In genomic region chr4:118428531-118429214, GRCm38 (mm10) we compare ENCODE assay signal across 8 mouse cellular contexts. TPM values are rescaled to one million over a fixed set of nuclear protein-coding genes. Genes with fewer than 3 reads are reported as not detected.
DNase-seq lines count a peak whose midpoint lies in the region; ATAC-seq and TF ChIP-seq lines count a peak whose summit lies in the region.

No protein-coding gene starts in this region.

- peaks cover 13% of the 10 kb centered on the region; the same call in 1 of the 2 replicates for H3K36me3 ChIP-seq in neural tube, embryonic 11.5 days (ENCODE audit: control insufficient read depth, insufficient read depth, low read length)
- H3K36me3 ChIP-seq in embryonic facial prominence, embryonic 13.5 days, result peaks cover 34% of the 10 kb centered on the region
- 0 out of 2 replicates have a peak, but pooled peaks cover 7% of the 10 kb centered on the region for H3K36me3 ChIP-seq in hindbrain, embryonic 11.5 days (ENCODE audit: control insufficient read depth, insufficient read depth, low read length)
- H3K36me3 ChIP-seq in liver, embryonic 11.5 days (ENCODE audit: control insufficient read depth, insufficient read depth, low read length), result peaks cover 25% of the 10 kb centered on the region
- H3K36me3 ChIP-seq in midbrain, postnatal 0 days (ENCODE audit: insufficient read depth, low read length), result peaks cover 11% of the 10 kb centered on the region

- H3K9ac ChIP-seq in neural tube, embryonic 11.5 days (ENCODE audit: low read length), result peak overlapping the region; percentile 61
- H3K9ac ChIP-seq in embryonic facial prominence, embryonic 13.5 days, result peak overlapping the region; percentile 81
- peak overlapping the region; percentile 74 for H3K9ac ChIP-seq in hindbrain, embryonic 11.5 days (ENCODE audit: low read depth, low read length)
- peak overlapping the region; percentile 90 for H3K9ac ChIP-seq in liver, embryonic 11.5 days (ENCODE audit: low read depth, low read length)
- peak overlapping the region; percentile 68; the same call in 1 of the 2 replicates for H3K9ac ChIP-seq in midbrain, postnatal 0 days (replicated peaks; ENCODE audit: low read length, poor library complexity, severe bottlenecking)

- no peak overlapping the region for H3K27ac ChIP-seq in neural tube, embryonic 11.5 days (ENCODE audit: low read depth, low read length)
- peak overlapping the region; percentile 85 for H3K27ac ChIP-seq in embryonic facial prominence, embryonic 13.5 days
- no peak overlapping the region for H3K27ac ChIP-seq in hindbrain, embryonic 11.5 days (ENCODE audit: low read depth, low read length)
- peak overlapping the region; percentile 82 for H3K27ac ChIP-seq in liver, embryonic 11.5 days (ENCODE audit: low read depth, low read length)
- peak overlapping the region; percentile 27; the same call in 1 of the 2 replicates for H3K27ac ChIP-seq in midbrain, postnatal 0 days (ENCODE audit: low read depth, low read length)

- peaks cover 8% of the 10 kb centered on the region for H3K4me1 ChIP-seq in neural tube, embryonic 11.5 days (ENCODE audit: control insufficient read depth, insufficient read depth, low read length)
- H3K4me1 ChIP-seq in embryonic facial prominence, embryonic 13.5 days, result peaks cover 31% of the 10 kb centered on the region
- H3K4me1 ChIP-seq in hindbrain, embryonic 11.5 days (replicated peaks; ENCODE audit: control insufficient read depth, insufficient read depth, low read length), result peaks cover 4% of the 10 kb centered on the region; the same call in 1 of the 2 replicates
- H3K4me1 ChIP-seq in liver, embryonic 11.5 days (replicated peaks; ENCODE audit: control insufficient read depth, insufficient read depth, low read length), result peaks cover 36% of the 10 kb centered on the region
- 0 out of 2 replicates have a peak, but pooled peaks cover 3% of the 10 kb centered on the region for H3K4me1 ChIP-seq in midbrain, postnatal 0 days (ENCODE audit: insufficient read depth, low read length)

- no peaks in the 10 kb centered on the region for H3K9me3 ChIP-seq in neural tube, embryonic 11.5 days (ENCODE audit: control insufficient read depth, low read length)
- H3K9me3 ChIP-seq in embryonic facial prominence, embryonic 13.5 days, result no peaks in the 10 kb centered on the region
- H3K9me3 ChIP-seq in hindbrain, embryonic 11.5 days (ENCODE audit: control insufficient read depth, low read length), result no peaks in the 10 kb centered on the region
- no peaks in the 10 kb centered on the region for H3K9me3 ChIP-seq in liver, embryonic 11.5 days (ENCODE audit: control insufficient read depth, low read length)
- H3K9me3 ChIP-seq in midbrain, postnatal 0 days (ENCODE audit: low read length), result no peaks in the 10 kb centered on the region

- H3K4me2 ChIP-seq in neural tube, embryonic 11.5 days (ENCODE audit: low read depth), result peak overlapping the region; percentile 71
- peak overlapping the region; percentile 85 for H3K4me2 ChIP-seq in embryonic facial prominence, embryonic 13.5 days
- peak overlapping the region; percentile 85 for H3K4me2 ChIP-seq in hindbrain, embryonic 11.5 days (replicated peaks; ENCODE audit: low read depth, low read length)
- H3K4me2 ChIP-seq in liver, embryonic 11.5 days, result peak overlapping the region; percentile 76
- peak overlapping the region; percentile 89 for H3K4me2 ChIP-seq in midbrain, postnatal 0 days (ENCODE audit: low read depth, low read length, poor library complexity, severe bottlenecking)

- 52% methylated on average over 15 of the region's 15 CpGs for whole genome bisulfite sequencing in neural tube, embryonic 11.5 days
- WGBS in embryonic facial prominence, embryonic 13.5 days, result 47% methylated on average over 15 of the region's 15 CpGs
- WGBS in hindbrain, embryonic 11.5 days, result 49% methylated on average over 15 of the region's 15 CpGs
- 28% methylated on average over 15 of the region's 15 CpGs for WGBS in liver, embryonic 11.5 days
- 54% methylated on average over 15 of the region's 15 CpGs for WGBS in midbrain, postnatal 0 days

- H3K27me3 ChIP-seq in neural tube, embryonic 11.5 days (ENCODE audit: control insufficient read depth, insufficient read depth, low read length), result no peaks in the 10 kb centered on the region
- H3K27me3 ChIP-seq in embryonic facial prominence, embryonic 13.5 days, result no peaks in the 10 kb centered on the region
- no peaks in the 10 kb centered on the region for H3K27me3 ChIP-seq in hindbrain, embryonic 11.5 days (ENCODE audit: control insufficient read depth, insufficient read depth, low read length)
- H3K27me3 ChIP-seq in liver, embryonic 11.5 days (replicated peaks; ENCODE audit: control insufficient read depth, insufficient read depth, low read length), result no peaks in the 10 kb centered on the region
- no peaks in the 10 kb centered on the region for H3K27me3 ChIP-seq in midbrain, postnatal 0 days (ENCODE audit: insufficient read depth, low read length)

- no peak for DNase-seq in neural tube, embryonic 11.5 days (ENCODE audit: low spot score)
- DNase-seq in neural tube, embryonic 10.5 days (ENCODE audit: extremely low spot score, low spot score), result no peak
- DNase-seq in hindbrain, embryonic 11.5 days (ENCODE audit: low spot score), result no peak
- DNase-seq in liver, embryonic 11.5 days (ENCODE audit: low spot score), result no peak
- no peak for DNase-seq in midbrain, postnatal 0 days (ENCODE audit: low spot score)
- DNase-seq in T-cell, adult 2 months (ENCODE audit: low spot score), result no peak
- no peak for DNase-seq in left cerebral cortex, adult 9 months (ENCODE audit: low spot score in 2 of 2)

- peak; percentile 28 for ATAC-seq in neural tube, embryonic 11.5 days (ENCODE audit: insufficient read depth, low FRiP score, low TSS enrichment)
- no peak for ATAC-seq in embryonic facial prominence, embryonic 13.5 days (ENCODE audit: insufficient number of reproducible peaks, insufficient read depth, low FRiP score, low TSS enrichment, low read depth)
- ATAC-seq in hindbrain, embryonic 11.5 days (ENCODE audit: low FRiP score), result peak; percentile 12; the same call in 1 of the 2 replicates
- peak; percentile 56 for ATAC-seq in liver, embryonic 11.5 days (replicated peaks; ENCODE audit: low FRiP score)
- ATAC-seq in midbrain, postnatal 0 days (ENCODE audit: low FRiP score), result 0 out of 2 replicates have a peak, but pooled peaks have one; percentile 17

- peak overlapping the region; percentile 41 for H3K4me3 ChIP-seq in neural tube, embryonic 11.5 days (ENCODE audit: low read depth, low read length)
- H3K4me3 ChIP-seq in embryonic facial prominence, embryonic 13.5 days, result peak overlapping the region; percentile 69
- peak overlapping the region; percentile 59 for H3K4me3 ChIP-seq in hindbrain, embryonic 11.5 days (ENCODE audit: low read depth, low read length)
- H3K4me3 ChIP-seq in liver, embryonic 11.5 days (ENCODE audit: low read depth, low read length), result peak overlapping the region; percentile 88
- H3K4me3 ChIP-seq in midbrain, postnatal 0 days (ENCODE audit: low read depth, low read length), result peak overlapping the region; percentile 49

- no peak for TF ChIP-seq CTCF in midbrain, postnatal 0 days (IDR thresholded peaks at IDR 0.05)

RNA-seq across cellular contexts. Expression of gene Elovl1, which starts 0.8 kb away (rescaled TPM):
- polyA plus RNA-seq in neural tube, embryonic 11.5 days (2014; fragmentation: Nextera tagmentation; extraction: Ambion mirVana), result 42.3 and 48.7 TPM in 2 replicates
- 55.7 and 62.8 TPM in 2 replicates for polyA plus RNA-seq in embryonic facial prominence, embryonic 13.5 days (2015; fragmentation: Nextera tagmentation; extraction: Ambion mirVana)
- 42.1 and 46.8 TPM in 2 replicates for polyA plus RNA-seq in hindbrain, embryonic 11.5 days (2014; fragmentation: Nextera tagmentation; extraction: Ambion mirVana)
- 153 and 161 TPM in 2 replicates for polyA plus RNA-seq in liver, embryonic 11.5 days (2014; fragmentation: Nextera tagmentation; extraction: Ambion mirVana)
- total RNA-seq in midbrain, postnatal 0 days (2014; rRNA removed), result 22.1 and 23.6 TPM in 2 replicates
- polyA plus RNA-seq in midbrain, postnatal 0 days (2015; fragmentation: Nextera tagmentation; extraction: Ambion mirVana), result 23.8 and 28.2 TPM in 2 replicates

RNA-seq across cellular contexts. Expression of gene Cdc20, which starts 8.5 kb away (rescaled TPM):
- polyA plus RNA-seq in neural tube, embryonic 11.5 days (2014; fragmentation: Nextera tagmentation; extraction: Ambion mirVana), result 290 TPM in 2 replicates
- polyA plus RNA-seq in embryonic facial prominence, embryonic 13.5 days (2015; fragmentation: Nextera tagmentation; extraction: Ambion mirVana), result 225 and 247 TPM in 2 replicates
- 236 and 259 TPM in 2 replicates for polyA plus RNA-seq in hindbrain, embryonic 11.5 days (2014; fragmentation: Nextera tagmentation; extraction: Ambion mirVana)
- polyA plus RNA-seq in liver, embryonic 11.5 days (2014; fragmentation: Nextera tagmentation; extraction: Ambion mirVana), result 315 and 340 TPM in 2 replicates
- total RNA-seq in midbrain, postnatal 0 days (2014; rRNA removed), result 6.9 and 15.3 TPM in 2 replicates
- 9.7 and 11.0 TPM in 2 replicates for polyA plus RNA-seq in midbrain, postnatal 0 days (2015; fragmentation: Nextera tagmentation; extraction: Ambion mirVana)

RNA-seq across cellular contexts. Expression of gene Med8, which starts 19.5 kb away (rescaled TPM):
- polyA plus RNA-seq in neural tube, embryonic 11.5 days (2014; fragmentation: Nextera tagmentation; extraction: Ambion mirVana), result 139 and 152 TPM in 2 replicates
- 111 and 115 TPM in 2 replicates for polyA plus RNA-seq in embryonic facial prominence, embryonic 13.5 days (2015; fragmentation: Nextera tagmentation; extraction: Ambion mirVana)
- polyA plus RNA-seq in hindbrain, embryonic 11.5 days (2014; fragmentation: Nextera tagmentation; extraction: Ambion mirVana), result 154 and 158 TPM in 2 replicates
- polyA plus RNA-seq in liver, embryonic 11.5 days (2014; fragmentation: Nextera tagmentation; extraction: Ambion mirVana), result 141 and 149 TPM in 2 replicates
- 48.0 and 54.8 TPM in 2 replicates for total RNA-seq in midbrain, postnatal 0 days (2014; rRNA removed)
- polyA plus RNA-seq in midbrain, postnatal 0 days (2015; fragmentation: Nextera tagmentation; extraction: Ambion mirVana), result 90.1 and 95.7 TPM in 2 replicates

RNA-seq across cellular contexts. Expression of gene Szt2, which starts 19.6 kb away (rescaled TPM):
- polyA plus RNA-seq in neural tube, embryonic 11.5 days (2014; fragmentation: Nextera tagmentation; extraction: Ambion mirVana), result 11.3 and 11.6 TPM in 2 replicates
- 9.9 and 10.3 TPM in 2 replicates for polyA plus RNA-seq in embryonic facial prominence, embryonic 13.5 days (2015; fragmentation: Nextera tagmentation; extraction: Ambion mirVana)
- 9.3 and 12.9 TPM in 2 replicates for polyA plus RNA-seq in hindbrain, embryonic 11.5 days (2014; fragmentation: Nextera tagmentation; extraction: Ambion mirVana)
- 7.5 and 10.4 TPM in 2 replicates for polyA plus RNA-seq in liver, embryonic 11.5 days (2014; fragmentation: Nextera tagmentation; extraction: Ambion mirVana)
- 18.8 and 29.0 TPM in 2 replicates for total RNA-seq in midbrain, postnatal 0 days (2014; rRNA removed)
- polyA plus RNA-seq in midbrain, postnatal 0 days (2015; fragmentation: Nextera tagmentation; extraction: Ambion mirVana), result 3.2 and 4.6 TPM in 2 replicates

RNA-seq across cellular contexts. Expression of gene Mpl, which starts 28.6 kb away (rescaled TPM):
- polyA plus RNA-seq in neural tube, embryonic 11.5 days (2014; fragmentation: Nextera tagmentation; extraction: Ambion mirVana), result 1.0 and 2.1 TPM in 2 replicates
- polyA plus RNA-seq in embryonic facial prominence, embryonic 13.5 days (2015; fragmentation: Nextera tagmentation; extraction: Ambion mirVana), result 0.54 and 1.1 TPM in 2 replicates
- polyA plus RNA-seq in hindbrain, embryonic 11.5 days (2014; fragmentation: Nextera tagmentation; extraction: Ambion mirVana), result 1.3 and 1.5 TPM in 2 replicates
- 32.7 and 35.9 TPM in 2 replicates for polyA plus RNA-seq in liver, embryonic 11.5 days (2014; fragmentation: Nextera tagmentation; extraction: Ambion mirVana)
- 0.11 TPM in 1 of 2 replicates, not detected in the other for total RNA-seq in midbrain, postnatal 0 days (2014; rRNA removed)
- polyA plus RNA-seq in midbrain, postnatal 0 days (2015; fragmentation: Nextera tagmentation; extraction: Ambion mirVana), result 0.11 and 0.15 TPM in 2 replicates

Comparison
In these comparisons a context has a peak if more than half of its experiments do, and no peak if none do; other contexts are left out.
1. H3K27ac ChIP-seq: peak in embryonic facial prominence, embryonic 13.5 days (single experiment), liver, embryonic 11.5 days (single experiment) and midbrain, postnatal 0 days (single experiment); none in neural tube, embryonic 11.5 days (single experiment) and hindbrain, embryonic 11.5 days (single experiment).
2. RNA of gene Cdc20, which starts 8.5 kb away (polyA plus RNA-seq): 315 to 340 TPM in liver, embryonic 11.5 days, 290 TPM in neural tube, embryonic 11.5 days, 225 to 247 TPM in embryonic facial prominence, embryonic 13.5 days and 236 to 259 TPM in hindbrain, embryonic 11.5 days; 9.7 to 11.0 TPM in midbrain, postnatal 0 days; every median in the first group is over 10 times any median in the second.
3. Peak in every context shown above with its lines, with median percentiles within 50 percentile points of each other: H3K4me2 ChIP-seq, H3K4me3 ChIP-seq and H3K9ac ChIP-seq.